Mouse (Mus musculus) liver, adult 2 months (tissue): ENCODE measurements around the gene Nmt1. TPM values are rescaled to one million over a fixed set of nuclear protein-coding genes. Genes with fewer than 3 reads are reported as not detected.

ENCODE experiments used
- DNase-seq: peaks from one replicate; pipeline ENCODE4 v3.0.0-alpha.2; 2011; ENCODE audit warnings: low read depth, low spot score; ENCODE audit errors: extremely low read depth
- H3K27ac ChIP-seq: fragments of 200-500 bp; replicated peaks from 2 replicates; pipeline ENCODE4 v1.5.1; 2012; ENCODE audit warnings: low read depth, mild to moderate bottlenecking, control low read depth, inconsistent platforms, low read length; ENCODE audit not compliant: insufficient read depth
- H3K27me3 ChIP-seq: fragments of 200-500 bp; 2 replicates; pipeline ENCODE4 v1.6.1; 2012; ENCODE audit warnings: mild to moderate bottlenecking, moderate library complexity, low read length, inconsistent platforms; ENCODE audit not compliant: control insufficient read depth, insufficient read depth
- H3K36me3 ChIP-seq: fragments of 200-500 bp; 2 replicates; pipeline ENCODE4 v1.6.1; 2012; ENCODE audit warnings: low read length, inconsistent platforms; ENCODE audit not compliant: control insufficient read depth, insufficient read depth
- H3K4me1 ChIP-seq: fragments of 200-500 bp; 2 replicates; pipeline ENCODE4 v1.6.1; 2011; ENCODE audit warnings: low read length; ENCODE audit not compliant: control insufficient read depth, insufficient read depth
- H3K4me3 ChIP-seq: fragments of 200-500 bp; 2 replicates; pipeline ENCODE4 v1.5.1; 2011; ENCODE audit warnings: low read depth, mild to moderate bottlenecking, control low read depth, low read length, moderate library complexity; ENCODE audit not compliant: insufficient read depth
- H3K79me2 ChIP-seq: fragments of 200-500 bp; 2 replicates; pipeline ENCODE4 v1.6.1; 2012; ENCODE audit warnings: inconsistent platforms, mild to moderate bottlenecking, low read length, moderate library complexity; ENCODE audit not compliant: control insufficient read depth, insufficient read depth
- H3K9ac ChIP-seq: fragments of 200-500 bp; 2 replicates; pipeline ENCODE4 v1.6.1; 2012; ENCODE audit warnings: low read depth, mild to moderate bottlenecking, control low read depth, inconsistent platforms, low read length
- CTCF ChIP-seq: fragments of 200-500 bp; IDR thresholded peaks from 2 replicates; pipeline ENCODE4 v1.5.1; 2011; ENCODE audit warnings: low read depth, low read length, control low read depth
- POLR2A ChIP-seq: fragments of 200-500 bp; IDR thresholded peaks from 2 replicates; pipeline ENCODE4 v1.6.1; 2011; ENCODE audit warnings: low read length, control low read depth; ENCODE audit not compliant: insufficient read depth; ENCODE audit errors: extremely low read depth
- WGBS: fragments of 180-500 bp; shearing (Covaris S2); methylation state at CpG from one replicate; pipeline ENCODE4 v1.1.7; 2018; 5-methylcytosine and 5-hydroxymethylcytosine counted together
- polyA plus RNA-seq: library from polyadenylated mRNA; depleted of rRNA; stranded (reverse); fragments of >200 nt; gene quantifications from 2 replicates; pipeline ENCODE4 v1.2.3, GENCODE M21; 2012
- total RNA-seq: library from RNA; depleted of rRNA; stranded (reverse); fragments of >200 nt; gene quantifications from 2 replicates; pipeline ENCODE4 v1.2.3, GENCODE M21; 2014

The Nmt1 gene
- total and polyA plus RNA-seq, 2 experiments: 16.8 to 34.1 TPM

DNA sequence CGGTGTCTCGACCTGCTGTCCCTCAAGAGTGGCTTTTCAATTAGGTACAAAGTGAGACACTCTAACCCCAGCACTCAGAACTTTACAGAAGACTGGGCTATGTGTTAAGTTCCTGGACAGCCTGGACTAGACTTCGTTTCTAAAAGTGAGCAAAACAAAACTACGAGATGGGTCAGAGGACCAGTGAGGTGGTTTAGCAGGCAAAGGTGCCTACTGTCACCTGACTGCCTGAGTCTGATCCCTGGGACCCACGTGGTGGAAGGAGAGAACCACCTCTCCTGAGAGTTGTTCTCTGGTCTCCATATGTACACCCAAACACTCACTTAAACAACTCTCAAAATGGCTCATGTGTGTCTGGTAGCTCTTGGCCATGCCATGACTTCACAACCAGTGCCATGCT is 26.9 kb upstream of the Nmt1 start:
- Histone ChIP-seq H3K27ac (no peak overlapping the region), H3K27me3 (no peaks in the 10 kb centered on the region), H3K79me2 (no peaks in the 10 kb centered on the region; the same call in 1 of the 2 replicates), H3K4me1 (no peaks in the 10 kb centered on the region), H3K9ac (no peak overlapping the region), H3K36me3 (peaks cover 2% of the 10 kb centered on the region; the same call in 1 of the 2 replicates), H3K4me3 (no peak overlapping the region)
- 90% methylated on average over 5 of the region's 5 CpGs for WGBS
- TF ChIP-seq POLR2A (no peak), CTCF (no peak)
- no peak for DNase-seq

DNA sequence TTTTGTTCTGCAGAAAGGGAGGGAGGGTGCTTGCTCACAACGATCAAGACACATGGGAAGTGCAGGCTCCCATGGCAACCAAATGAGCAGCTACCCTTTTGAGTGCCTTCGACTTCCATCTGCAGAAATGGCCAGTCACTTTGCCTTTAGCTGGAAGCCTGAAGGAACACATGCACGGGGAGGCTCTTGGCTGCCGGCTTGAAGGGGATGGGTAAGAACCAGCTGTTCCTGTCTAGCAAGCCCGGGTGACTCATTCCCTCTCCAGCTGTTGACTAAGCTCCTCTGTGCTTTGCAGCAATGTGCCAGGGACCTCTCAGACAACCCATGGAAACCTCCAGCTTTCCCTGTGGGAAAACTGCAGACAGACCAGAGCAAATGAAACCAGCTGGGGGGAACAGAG is 24.8 kb upstream of the Nmt1 start:
- no peak for TF ChIP-seq POLR2A
- no peak for TF ChIP-seq CTCF
- 66% methylated on average over 5 of the region's 5 CpGs for WGBS
- no peak overlapping the region for H3K4me3 ChIP-seq
- no peaks in the 10 kb centered on the region for H3K36me3 ChIP-seq
- H3K27me3 ChIP-seq: no peaks in the 10 kb centered on the region
- H3K79me2 ChIP-seq: no peaks in the 10 kb centered on the region; the same call in 1 of the 2 replicates
- H3K27ac ChIP-seq: no peak overlapping the region
- peaks cover 15% of the 10 kb centered on the region for H3K4me1 ChIP-seq
- H3K9ac ChIP-seq: no peak overlapping the region
- DNase-seq: no peak

DNA sequence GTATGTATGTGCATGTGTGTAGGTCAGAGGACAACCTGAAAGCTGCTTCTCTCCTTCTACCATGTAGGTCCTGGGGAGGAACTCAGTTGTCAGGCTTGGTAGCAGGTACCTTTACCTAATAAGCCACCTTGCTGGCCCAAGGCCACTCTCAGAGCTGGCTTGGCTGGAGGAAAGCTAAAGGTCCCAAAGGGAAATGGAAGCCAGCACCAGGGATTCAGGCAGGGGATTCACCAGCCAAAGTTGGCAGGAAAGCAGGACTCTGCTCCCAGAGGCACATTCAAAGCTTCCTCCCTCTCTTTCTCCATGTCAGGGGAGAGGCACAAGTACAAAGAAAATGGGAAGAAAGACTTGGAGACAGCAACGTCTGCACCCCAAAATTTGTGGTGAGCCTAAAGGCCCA is 23.1 kb upstream of the Nmt1 start:
- WGBS: 76% methylated on average over 1 of the region's 1 CpGs
- Histone ChIP-seq H3K27me3 (no peaks in the 10 kb centered on the region), H3K79me2 (no peaks in the 10 kb centered on the region; the same call in 1 of the 2 replicates), H3K9ac (no peak overlapping the region), H3K27ac (no peak overlapping the region), H3K4me3 (no peak overlapping the region), H3K4me1 (peaks cover 16% of the 10 kb centered on the region), H3K36me3 (no peaks in the 10 kb centered on the region)
- TF ChIP-seq CTCF: no peak
- no peak for TF ChIP-seq POLR2A
- no peak for DNase-seq

DNA sequence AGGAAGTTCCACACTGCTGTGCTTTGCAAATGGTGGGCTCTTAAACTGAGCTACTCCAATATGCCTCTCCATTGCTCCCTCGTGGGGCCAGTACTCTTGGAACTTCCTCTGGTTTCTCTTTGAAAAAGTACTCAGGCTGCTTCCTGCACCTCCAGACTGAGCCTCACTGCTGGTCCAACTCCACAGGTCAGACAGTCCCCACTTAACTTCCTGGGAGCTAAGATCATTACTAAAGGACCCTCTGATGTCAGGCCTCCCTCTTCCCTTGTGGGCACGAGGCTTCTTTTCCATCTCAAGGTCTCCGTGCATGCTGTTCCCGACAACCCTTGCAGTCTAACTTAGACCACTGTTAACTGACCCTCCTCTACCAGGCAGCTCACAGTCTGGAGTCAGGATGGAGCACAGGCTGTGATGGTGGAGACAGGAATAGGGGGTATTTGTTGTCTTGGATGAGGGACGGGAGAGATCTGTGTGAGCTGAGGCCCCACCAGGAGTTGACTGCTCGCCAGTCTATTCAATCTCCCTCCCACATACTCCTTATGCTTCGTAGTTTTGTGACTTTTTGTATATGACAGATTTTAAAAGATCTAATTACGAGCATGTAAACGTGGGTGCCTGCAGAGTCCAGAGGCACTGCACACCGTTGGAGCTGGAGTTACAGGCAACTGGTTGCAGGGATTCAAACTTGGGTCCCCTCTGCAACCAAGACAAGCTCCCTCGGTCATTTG is 22.6 kb upstream of the Nmt1 start:
- Histone ChIP-seq H3K27ac (no peak overlapping the region), H3K4me3 (no peak overlapping the region), H3K36me3 (no peaks in the 10 kb centered on the region), H3K79me2 (no peaks in the 10 kb centered on the region; the same call in 1 of the 2 replicates), H3K9ac (no peak overlapping the region), H3K4me1 (peaks cover 19% of the 10 kb centered on the region), H3K27me3 (no peaks in the 10 kb centered on the region)
- WGBS: 89% methylated on average over 11 of the region's 11 CpGs
- TF ChIP-seq POLR2A: no peak
- DNase-seq: no peak

DNA sequence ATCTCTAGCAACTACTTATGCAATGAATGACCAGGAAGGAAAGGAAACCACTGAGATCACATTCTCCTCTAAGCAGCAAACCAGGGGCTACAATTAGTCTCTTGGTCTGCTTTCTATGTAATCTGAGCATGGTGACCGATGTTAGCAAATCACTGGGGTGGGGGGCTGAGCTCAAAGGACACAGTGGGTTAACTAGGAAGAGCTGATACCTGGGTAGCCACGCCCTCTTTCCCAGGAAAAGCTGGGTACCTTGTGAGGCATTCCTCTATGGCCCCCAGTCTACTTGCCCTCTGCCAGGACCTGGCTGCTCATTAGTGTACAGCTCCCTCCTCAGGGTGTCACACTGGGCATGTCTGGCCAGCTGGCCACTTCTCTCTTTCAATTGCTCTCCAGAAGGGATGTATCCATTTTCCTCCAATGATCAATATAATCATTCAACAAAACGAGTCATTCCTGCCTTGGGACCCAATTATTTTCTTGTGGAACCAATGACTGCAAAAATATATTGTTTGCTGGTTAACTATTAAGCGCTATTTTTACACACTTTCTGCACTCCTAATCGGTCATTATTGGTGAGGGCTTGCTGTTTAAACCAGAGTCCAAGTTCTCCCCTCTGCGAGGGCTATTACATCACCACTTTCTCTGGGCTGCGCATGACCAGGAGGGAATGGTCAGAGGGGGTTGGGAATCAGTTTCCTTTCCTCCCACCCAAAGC is 21.5 kb upstream of the Nmt1 start:
- peaks cover 26% of the 10 kb centered on the region for H3K4me1 ChIP-seq
- no peak for TF ChIP-seq CTCF
- H3K9ac ChIP-seq: peak overlapping the region; percentile 41; the same call in 1 of the 2 replicates
- peak overlapping the region; percentile 91 for H3K27ac ChIP-seq
- DNase-seq: peak; percentile 85
- H3K79me2 ChIP-seq: no peaks in the 10 kb centered on the region; the same call in 1 of the 2 replicates
- no peaks in the 10 kb centered on the region for H3K27me3 ChIP-seq
- H3K36me3 ChIP-seq: no peaks in the 10 kb centered on the region
- H3K4me3 ChIP-seq: no peak overlapping the region
- 33% methylated on average over 7 of the region's 7 CpGs for WGBS

DNA sequence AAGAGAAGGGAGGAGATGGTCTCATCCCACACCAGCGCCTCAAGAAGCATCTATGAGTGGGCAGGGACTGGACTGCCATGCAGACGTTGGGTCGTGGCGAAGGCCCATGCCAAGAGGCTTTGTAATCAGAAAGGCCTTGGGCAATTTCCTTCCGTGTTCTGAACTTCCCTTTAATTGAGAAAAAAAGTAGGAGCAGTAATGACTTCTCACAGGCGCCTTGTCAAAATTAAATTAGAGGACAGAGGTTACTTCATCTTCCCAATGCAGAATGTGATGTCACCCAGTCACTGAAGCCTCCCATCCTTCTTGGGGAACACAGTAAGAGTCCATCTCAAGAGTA is 21.0 kb upstream of the Nmt1 start:
- DNase-seq: no peak
- TF ChIP-seq POLR2A (no peak), CTCF (no peak)
- no peaks in the 10 kb centered on the region; the same call in 1 of the 2 replicates for H3K79me2 ChIP-seq
- H3K4me3 ChIP-seq: no peak overlapping the region
- no peaks in the 10 kb centered on the region for H3K27me3 ChIP-seq
- no peaks in the 10 kb centered on the region for H3K36me3 ChIP-seq
- H3K4me1 ChIP-seq: peaks cover 29% of the 10 kb centered on the region
- peak overlapping the region; percentile 41; the same call in 1 of the 2 replicates for H3K9ac ChIP-seq
- 27% methylated on average over 6 of the region's 6 CpGs for WGBS
- peak overlapping the region; percentile 91 for H3K27ac ChIP-seq
